Mouse (Mus musculus) hindbrain, embryonic 14.5 days (tissue): ENCODE results near the gene Gata2. TPM values are rescaled to one million over a fixed set of nuclear protein-coding genes. Genes with fewer than 3 reads are reported as not detected.
"Not testable (repeated sequence)": the region's sequence is repeated elsewhere in the genome, so short reads cannot be mapped to it uniquely, and the experiment has no call there.

Experiments
- ATAC-seq: fragments of 200-750 bp; cut with Nextera tagmentation; 2 replicates; pipeline ENCODE4 v1.8.0; 2017; ENCODE audit warnings: moderate number of reproducible peaks, mild to moderate bottlenecking, moderate TSS enrichment, moderate library complexity; ENCODE audit not compliant: low FRiP score
- DNase-seq: peaks from one replicate; pipeline ENCODE4 v3.0.0-alpha.2; 2015; ENCODE audit warnings: low spot score
- H3K27ac ChIP-seq: fragments of 300-500 bp; sonication (generic); 2 replicates; pipeline ENCODE4 v1.5.1; 2014; ENCODE audit warnings: mild to moderate bottlenecking, moderate library complexity
- H3K27me3 ChIP-seq: fragments of 300-500 bp; sonication (generic); 2 replicates; pipeline ENCODE4 v1.6.1; 2014; ENCODE audit warnings: mild to moderate bottlenecking, low read length, mixed read lengths; ENCODE audit not compliant: control insufficient read depth, insufficient read depth
- H3K36me3 ChIP-seq: fragments of 300-500 bp; sonication (generic); replicated peaks from 2 replicates; pipeline ENCODE4 v1.6.1; 2014; ENCODE audit not compliant: control insufficient read depth, insufficient read depth
- H3K4me1 ChIP-seq: fragments of 300-500 bp; sonication (generic); replicated peaks from 2 replicates; pipeline ENCODE4 v1.6.1; 2014; ENCODE audit warnings: antibody characterized with exemption, low read length, mixed read lengths; ENCODE audit not compliant: control insufficient read depth, insufficient read depth
- H3K4me2 ChIP-seq: fragments of 300-500 bp; sonication (generic); replicated peaks from 2 replicates; pipeline ENCODE4 v1.6.1; 2014; ENCODE audit warnings: mild to moderate bottlenecking, moderate library complexity
- H3K4me3 ChIP-seq: fragments of 300-500 bp; sonication (generic); replicated peaks from 2 replicates; pipeline ENCODE4 v1.5.1; 2014; ENCODE audit warnings: mild to moderate bottlenecking, low read length
- H3K9ac ChIP-seq: fragments of 300-500 bp; sonication (generic); 2 replicates; pipeline ENCODE4 v1.6.1; 2014
- H3K9me3 ChIP-seq: fragments of 300-500 bp; sonication (generic); 2 replicates; pipeline ENCODE4 v1.6.1; 2016; ENCODE audit warnings: low read length; ENCODE audit not compliant: control insufficient read depth
- WGBS: fragments of 180-500 bp; shearing (Covaris S2); extraction: QIAGEN DNeasy Blood & Tissue Kit; methylation state at CpG from one replicate; pipeline ENCODE4 v1.1.7; 2014; 5-methylcytosine and 5-hydroxymethylcytosine counted together
- polyA plus RNA-seq: library from polyadenylated mRNA; unstranded; fragments of >200 nt; fragmentation: Nextera tagmentation; extraction: Ambion mirVana; gene quantifications from 2 replicates; pipeline ENCODE4 v1.2.1, GENCODE M21; 2014

Gata2 gene
- polyA plus RNA-seq, result 19.1 and 19.2 TPM in 2 replicates

- peak within 1 kb of the TSS; percentile 54 for H3K4me2 ChIP-seq
- H3K36me3 ChIP-seq, result no peaks in the 10 kb centered on the region
- under 1% methylated on average over 57 of the region's 57 CpGs for WGBS
- H3K4me3 ChIP-seq, result peak within 1 kb of the TSS; percentile 32
- H3K9ac ChIP-seq, result peak within 1 kb of the TSS; percentile 53
- peaks cover 95% of the 10 kb centered on the region for H3K27me3 ChIP-seq
- no peaks in the 10 kb centered on the region for H3K9me3 ChIP-seq
- DNase-seq (no peak), ATAC-seq (no peak)
- peaks cover 21% of the 10 kb centered on the region for H3K4me1 ChIP-seq
- H3K27ac ChIP-seq, result peak within 1 kb of the TSS; percentile 64
Observed at GRCm38 (mm10) chr6:88193433-88194052, at the start of gene Gata2. Gata2 (plus strand) TSS chr6:88193891.

GRCm38 (mm10) chr6:88145793-88146192 is 47.9 kb upstream of the Gata2 start:
- H3K9me3 ChIP-seq, result no peaks in the 10 kb centered on the region
- no peak for ATAC-seq
- no peak overlapping the region for H3K9ac ChIP-seq
- H3K4me1 ChIP-seq, result no peaks in the 10 kb centered on the region
- H3K4me3 ChIP-seq, result no peak overlapping the region
- H3K27me3 ChIP-seq, result no peaks in the 10 kb centered on the region
- H3K4me2 ChIP-seq, result no peak overlapping the region
- H3K27ac ChIP-seq, result no peak overlapping the region
- H3K36me3 ChIP-seq, result no peaks in the 10 kb centered on the region
- 73% methylated on average over 4 of the region's 4 CpGs for WGBS
- no peak for DNase-seq

- no peak overlapping the region for H3K27ac ChIP-seq
- H3K27me3 ChIP-seq, result no peaks in the 10 kb centered on the region
- H3K36me3 ChIP-seq, result no peaks in the 10 kb centered on the region
- no peak overlapping the region for H3K4me2 ChIP-seq
- no peaks in the 10 kb centered on the region for H3K4me1 ChIP-seq
- no peak overlapping the region for H3K4me3 ChIP-seq
- no peaks in the 10 kb centered on the region for H3K9me3 ChIP-seq
- H3K9ac ChIP-seq, result no peak overlapping the region
- DNase-seq (no peak), ATAC-seq (no peak)
- 87% methylated on average over 8 of the region's 8 CpGs for WGBS
Observed at GRCm38 (mm10) chr6:88146576-88146975, 47.1 kb upstream of the Gata2 start.

- Histone ChIP-seq H3K36me3 (no peaks in the 10 kb centered on the region), H3K4me3 (no peak overlapping the region), H3K27me3 (no peaks in the 10 kb centered on the region), H3K9me3 (no peaks in the 10 kb centered on the region), H3K4me2 (no peak overlapping the region), H3K27ac (no peak overlapping the region), H3K4me1 (no peaks in the 10 kb centered on the region), H3K9ac (no peak overlapping the region)
- DNase-seq (no peak), ATAC-seq (no peak)
- 68% methylated on average over 16 of the region's 16 CpGs for WGBS
Observed at GRCm38 (mm10) chr6:88147411-88148003, 46.2 kb upstream of the Gata2 start.

GRCm38 (mm10) chr6:88151335-88151734 is 42.4 kb upstream of the Gata2 start:
- whole genome bisulfite sequencing, result 74% methylated on average over 4 of the region's 4 CpGs
- Histone ChIP-seq H3K4me3 (no peak overlapping the region), H3K36me3 (no peaks in the 10 kb centered on the region), H3K4me1 (no peaks in the 10 kb centered on the region), H3K27ac (no peak overlapping the region), H3K9ac (no peak overlapping the region), H3K4me2 (no peak overlapping the region), H3K27me3 (no peaks in the 10 kb centered on the region), H3K9me3 (no peaks in the 10 kb centered on the region)
- ATAC-seq (no peak), DNase-seq (no peak)

GRCm38 (mm10) chr6:88152127-88152705 is 41.5 kb upstream of the Gata2 start:
- WGBS, result 85% methylated on average over 14 of the region's 14 CpGs
- Histone ChIP-seq H3K36me3 (no peaks in the 10 kb centered on the region), H3K27me3 (no peaks in the 10 kb centered on the region), H3K9ac (no peak overlapping the region), H3K4me1 (no peaks in the 10 kb centered on the region), H3K4me3 (no peak overlapping the region), H3K9me3 (no peaks in the 10 kb centered on the region), H3K27ac (no peak overlapping the region), H3K4me2 (no peak overlapping the region)
- ATAC-seq (no peak), DNase-seq (no peak)

GRCm38 (mm10) chr6:88152979-88153378 is 40.7 kb upstream of the Gata2 start:
- no peaks in the 10 kb centered on the region for H3K27me3 ChIP-seq
- H3K4me1 ChIP-seq, result no peaks in the 10 kb centered on the region
- ATAC-seq, result no peak
- no peak overlapping the region for H3K4me3 ChIP-seq
- WGBS, result 79% methylated on average over 6 of the region's 6 CpGs
- no peak overlapping the region for H3K27ac ChIP-seq
- DNase-seq, result no peak
- H3K4me2 ChIP-seq, result no peak overlapping the region
- H3K9ac ChIP-seq, result no peak overlapping the region
- no peaks in the 10 kb centered on the region for H3K36me3 ChIP-seq
- no peaks in the 10 kb centered on the region for H3K9me3 ChIP-seq

GRCm38 (mm10) chr6:88155614-88156013 is 38.1 kb upstream of the Gata2 start:
- not testable (repeated sequence) for H3K27ac ChIP-seq, H3K9me3 ChIP-seq, H3K27me3 ChIP-seq, H3K4me2 ChIP-seq, DNase-seq, H3K4me3 ChIP-seq, H3K9ac ChIP-seq, ATAC-seq, H3K36me3 ChIP-seq, H3K4me1 ChIP-seq
- WGBS, result 92% methylated on average over 6 of the region's 6 CpGs

- Histone ChIP-seq H3K4me2 (no peak overlapping the region), H3K36me3 (no peaks in the 10 kb centered on the region), H3K27ac (no peak overlapping the region), H3K27me3 (no peaks in the 10 kb centered on the region), H3K9me3 (no peaks in the 10 kb centered on the region), H3K4me1 (no peaks in the 10 kb centered on the region), H3K4me3 (no peak overlapping the region), H3K9ac (no peak overlapping the region)
- WGBS, result 82% methylated on average over 5 of the region's 5 CpGs
- ATAC-seq, result no peak
- no peak for DNase-seq
Observed at GRCm38 (mm10) chr6:88158790-88159189, 34.9 kb upstream of the Gata2 start.
